Mouse (Mus musculus) fat pad, adult 2 months (tissue): ENCODE measurements at regions not wholly inside any gene's neighbourhood (a gene's known extent, or its start where the extent isn't known, plus 50 kb on each side); places are given as distances from the start of the nearest gene placed in this dataset.

Experiments
- DNase-seq: peaks from one replicate; pipeline ENCODE4 v3.0.0-alpha.2; 2011; ENCODE audit warnings: low read depth, low spot score; ENCODE audit errors: extremely low read depth

GRCm38 (mm10) chr1:137577639-137578038 lies 597.9 kb downstream of the Ptprc start:
- no peak for DNase-seq

- DNase-seq = no peak
These were observed 599.3 kb downstream of the Ptprc start for GRCm38 (mm10) chr1:137576174-137576573.

GRCm38 (mm10) chr1:137575380-137575779 lies 600.1 kb downstream of the Ptprc start:
- DNase-seq = no peak

- no peak for DNase-seq
These were observed 603.3 kb downstream of the Ptprc start for GRCm38 (mm10) chr1:137571905-137572865.

- DNase-seq = no peak
These were observed 604.2 kb downstream of the Ptprc start for GRCm38 (mm10) chr1:137571190-137571904.

- DNase-seq = no peak
These were observed 607.3 kb upstream of the Nr5a2 start for GRCm38 (mm10) chr1:137567526-137567925.

GRCm38 (mm10) chr1:137565573-137566048 lies 605.4 kb upstream of the Nr5a2 start:
- no peak for DNase-seq

GRCm38 (mm10) chr1:137561686-137562085 lies 601.4 kb upstream of the Nr5a2 start:
- DNase-seq = no peak

GRCm38 (mm10) chr1:137560389-137561268 lies 600.4 kb upstream of the Nr5a2 start:
- DNase-seq = no peak

- DNase-seq = no peak
These were observed 589.4 kb upstream of the Nr5a2 start for GRCm38 (mm10) chr1:137549659-137550058.

GRCm38 (mm10) chr1:137545666-137546065 lies 585.4 kb upstream of the Nr5a2 start:
- DNase-seq = no peak

- no peak for DNase-seq
These were observed 583.6 kb upstream of the Nr5a2 start for GRCm38 (mm10) chr1:137543828-137544227.

GRCm38 (mm10) chr1:137541453-137541852 lies 581.2 kb upstream of the Nr5a2 start:
- DNase-seq = no peak

GRCm38 (mm10) chr1:137539424-137540116 lies 579.3 kb upstream of the Nr5a2 start:
- DNase-seq = no peak

GRCm38 (mm10) chr1:137514750-137515149 lies 554.5 kb upstream of the Nr5a2 start:
- DNase-seq = no peak

- no peak for DNase-seq
These were observed 543.6 kb upstream of the Nr5a2 start for GRCm38 (mm10) chr1:137503704-137504422.

GRCm38 (mm10) chr1:137488226-137488625 lies 528.0 kb upstream of the Nr5a2 start:
- DNase-seq = no peak

GRCm38 (mm10) chr1:137478459-137478858 lies 518.2 kb upstream of the Nr5a2 start:
- no peak for DNase-seq

GRCm38 (mm10) chr1:137477239-137477638 lies 517.0 kb upstream of the Nr5a2 start:
- DNase-seq = no peak

- no peak for DNase-seq
These were observed 514.6 kb upstream of the Nr5a2 start for GRCm38 (mm10) chr1:137474858-137475257.
